Mouse (Mus musculus) MEL (cell line): ENCODE measurements around the gene Igsf23. TPM values are rescaled to one million over a fixed set of nuclear protein-coding genes. Genes with fewer than 3 reads are reported as not detected.

ENCODE experiments used
- DNase-seq: peaks from one replicate; pipeline ENCODE4 v3.0.0; 2011; ENCODE audit warnings: low read depth, low spot score
- H3K27ac ChIP-seq: 2 replicates; pipeline ENCODE4 v1.5.1; 2012; ENCODE audit warnings: low read depth, mild to moderate bottlenecking, control low read depth, low read length, moderate library complexity; ENCODE audit not compliant: control insufficient read depth
- H3K27me3 ChIP-seq, 2 experiments: fragments of 150-350 bp in 1 of 2; sonication (generic) in 1 of 2; 2 replicates each; pipeline ENCODE4 v1.6.1; 2012; ENCODE audit warnings: low read length in 2 of 2, mild to moderate bottlenecking in 2 of 2, improper control_type of control experiment in 1 of 2, moderate library complexity in 1 of 2; ENCODE audit not compliant: insufficient read depth in 2 of 2, control insufficient read depth in 1 of 2
- H3K36me3 ChIP-seq, 2 experiments: 2 replicates each; pipeline ENCODE4 v1.6.1; 2012 to 2014; ENCODE audit warnings: low read length in 2 of 2, improper control_type of control experiment in 1 of 2, inconsistent platforms in 1 of 2, mild to moderate bottlenecking in 1 of 2; ENCODE audit not compliant: insufficient read depth in 2 of 2, control insufficient read depth in 1 of 2
- H3K4me1 ChIP-seq, 2 experiments: fragments of 150-350 bp in 1 of 2; sonication (generic) in 1 of 2; 2 replicates each; pipeline ENCODE4 v1.6.1; 2012; ENCODE audit warnings: low read length in 2 of 2, improper control_type of control experiment in 1 of 2, mild to moderate bottlenecking in 1 of 2; ENCODE audit not compliant: insufficient read depth in 2 of 2, control insufficient read depth in 1 of 2
- H3K4me3 ChIP-seq, 2 experiments: fragments of 150-350 bp in 1 of 2; sonication (generic) in 1 of 2; 2 replicates each; pipeline ENCODE4 v1.5.1; 2012; ENCODE audit warnings: low read depth in 2 of 2, low read length in 2 of 2, mild to moderate bottlenecking in 2 of 2, moderate library complexity in 2 of 2, control low read depth in 1 of 2, improper control_type of control experiment in 1 of 2; ENCODE audit not compliant: control insufficient read depth in 1 of 2, insufficient read depth in 1 of 2
- H3K79me2 ChIP-seq: 2 replicates; pipeline ENCODE4 v1.6.1; 2012; ENCODE audit warnings: mild to moderate bottlenecking, low read length, moderate library complexity; ENCODE audit not compliant: control insufficient read depth, poor library complexity, insufficient read depth
- H3K9ac ChIP-seq: 2 replicates; pipeline ENCODE4 v1.6.1; 2012; ENCODE audit warnings: low read depth, mild to moderate bottlenecking, control low read depth, low read length, moderate library complexity; ENCODE audit not compliant: control insufficient read depth, poor library complexity, severe bottlenecking
- H3K9me3 ChIP-seq: fragments of 150-350 bp; sonication (generic); replicated peaks from 2 replicates; pipeline ENCODE4 v1.6.1; 2012; ENCODE audit warnings: mild to moderate bottlenecking, low read length, improper control_type of control experiment, moderate library complexity; ENCODE audit not compliant: insufficient read depth
- BHLHE40 ChIP-seq: IDR thresholded peaks from 2 replicates; pipeline ENCODE4 v1.6.1; 2012; ENCODE audit warnings: low read depth, mild to moderate bottlenecking, inconsistent platforms, low read length, improper control_type of control experiment, borderline replicate concordance
- CHD1 ChIP-seq: IDR thresholded peaks from 2 replicates; pipeline ENCODE4 v1.6.1; 2012; ENCODE audit warnings: low read depth, mild to moderate bottlenecking, inconsistent platforms, low read length, improper control_type of control experiment
- CHD2 ChIP-seq: IDR thresholded peaks from 2 replicates; pipeline ENCODE4 v1.6.1; 2011; ENCODE audit warnings: low read length, improper control_type of control experiment
- CTCF ChIP-seq, 3 experiments: IDR thresholded peaks in 2 of 3; conservative IDR thresholded peaks in 1 of 3; 2 replicates each; pipeline ENCODE4 v1.5.1; 2011 to 2012; ENCODE audit warnings: low read length in 3 of 3, low read depth in 2 of 3, mild to moderate bottlenecking in 2 of 3, improper control_type of control experiment in 1 of 3, inconsistent platforms in 1 of 3, mixed read lengths in 1 of 3, moderate library complexity in 1 of 3; ENCODE audit not compliant: control insufficient read depth in 1 of 3, insufficient read depth in 1 of 3, poor library complexity in 1 of 3, severe bottlenecking in 1 of 3
- ETS1 ChIP-seq: IDR thresholded peaks from 2 replicates; pipeline ENCODE4 v1.6.1; 2012; ENCODE audit warnings: low read depth, mild to moderate bottlenecking, inconsistent platforms, low read length, improper control_type of control experiment, moderate library complexity
- GABPA ChIP-seq: IDR thresholded peaks from 2 replicates; pipeline ENCODE4 v1.6.1; 2012; ENCODE audit warnings: low read depth, mild to moderate bottlenecking, inconsistent platforms, low read length, improper control_type of control experiment, moderate library complexity
- GATA1 ChIP-seq: IDR thresholded peaks from 2 replicates; pipeline ENCODE4 v1.6.1; 2011; ENCODE audit warnings: low read depth, low read length, improper control_type of control experiment
- HCFC1 ChIP-seq: IDR thresholded peaks from 2 replicates; pipeline ENCODE4 v1.6.1; 2012; ENCODE audit warnings: low read depth, mild to moderate bottlenecking, inconsistent platforms, low read length, improper control_type of control experiment, moderate library complexity
- JUND ChIP-seq: IDR thresholded peaks from 2 replicates; pipeline ENCODE4 v1.6.1; 2011; ENCODE audit warnings: low read depth, mild to moderate bottlenecking, improper control_type of control experiment, low read length
- MAFK ChIP-seq: IDR thresholded peaks from 2 replicates; pipeline ENCODE4 v1.6.1; 2011; ENCODE audit warnings: low read depth, mild to moderate bottlenecking, low read length, improper control_type of control experiment, borderline replicate concordance
- MAX ChIP-seq: IDR thresholded peaks from 2 replicates; pipeline ENCODE4 v1.6.1; 2011; ENCODE audit warnings: low read length, improper control_type of control experiment
- MEF2A ChIP-seq: IDR thresholded peaks from 2 replicates; pipeline ENCODE4 v1.6.1; 2014; ENCODE audit warnings: low read depth, mild to moderate bottlenecking, inconsistent platforms, low read length, improper control_type of control experiment; ENCODE audit not compliant: poor library complexity, insufficient replicate concordance, severe bottlenecking; ENCODE audit errors: extremely low read depth
- MXI1 ChIP-seq: IDR thresholded peaks from 2 replicates; pipeline ENCODE4 v1.6.1; 2011; ENCODE audit warnings: mild to moderate bottlenecking, low read depth, low read length, improper control_type of control experiment
- MYC ChIP-seq: IDR thresholded peaks from 2 replicates; pipeline ENCODE4 v1.6.1; 2011; ENCODE audit warnings: low read depth, mild to moderate bottlenecking, low read length, improper control_type of control experiment, moderate library complexity
- NELFE ChIP-seq: IDR thresholded peaks from 2 replicates; pipeline ENCODE4 v1.6.1; 2011; ENCODE audit warnings: low read depth, low read length, improper control_type of control experiment
- NRF1 ChIP-seq: IDR thresholded peaks from 2 replicates; pipeline ENCODE4 v1.6.1; 2014; ENCODE audit warnings: low read depth, mild to moderate bottlenecking, inconsistent platforms, low read length, improper control_type of control experiment, moderate library complexity; ENCODE audit not compliant: poor library complexity, insufficient read depth, severe bottlenecking
- POLR2AphosphoS2 ChIP-seq: IDR thresholded peaks from 2 replicates; pipeline ENCODE4 v1.6.1; 2011; ENCODE audit warnings: low read length, improper control_type of control experiment
- RAD21 ChIP-seq: IDR thresholded peaks from 2 replicates; pipeline ENCODE4 v1.6.1; 2011; ENCODE audit warnings: mild to moderate bottlenecking, low read depth, low read length, improper control_type of control experiment
- RCOR1 ChIP-seq: IDR thresholded peaks from 2 replicates; pipeline ENCODE4 v1.6.1; 2012; ENCODE audit warnings: low read depth, mild to moderate bottlenecking, inconsistent platforms, low read length, improper control_type of control experiment
- SMC3 ChIP-seq: IDR thresholded peaks from 2 replicates; pipeline ENCODE4 v1.6.1; 2011; ENCODE audit warnings: low read depth, low read length, improper control_type of control experiment
- TBP ChIP-seq: IDR thresholded peaks from 2 replicates; pipeline ENCODE4 v1.8.0; 2011; ENCODE audit warnings: low read depth, low read length, improper control_type of control experiment
- USF1 ChIP-seq: IDR thresholded peaks from 2 replicates; pipeline ENCODE4 v1.6.1; 2014; ENCODE audit warnings: low read depth, mild to moderate bottlenecking, inconsistent platforms, low read length, improper control_type of control experiment, moderate library complexity
- ZC3H11A ChIP-seq: IDR thresholded peaks from 2 replicates; pipeline ENCODE4 v1.6.1; 2012; ENCODE audit warnings: low read depth, mild to moderate bottlenecking, inconsistent platforms, low read length, improper control_type of control experiment
- ZKSCAN1 ChIP-seq: IDR thresholded peaks from 2 replicates; pipeline ENCODE4 v1.6.1; 2012; ENCODE audit warnings: low read depth, mild to moderate bottlenecking, inconsistent platforms, low read length, improper control_type of control experiment, moderate library complexity
- ZNF384 ChIP-seq: IDR thresholded peaks from 2 replicates; pipeline ENCODE4 v1.6.1; 2012; ENCODE audit warnings: low read depth, mild to moderate bottlenecking, inconsistent platforms, low read length, improper control_type of control experiment
- polyA plus RNA-seq, 2 experiments: library from polyadenylated mRNA; stranded (reverse) in 1 of 2; unstranded in 1 of 2; fragments of >175 nt in 1 of 2; fragments of >200 nt in 1 of 2; gene quantifications; 2 replicates each; pipeline versions ENCODE4 v1.2.1 to v1.2.4; 2012; ENCODE audit warnings: low replicate concordance in 2 of 2, low read depth in 1 of 2; ENCODE audit not compliant: insufficient read length in 2 of 2, insufficient read depth in 1 of 2, missing spikeins in 1 of 2
- total RNA-seq: library from RNA; depleted of rRNA; stranded (reverse); fragments of 300-350 nt; gene quantifications from 2 replicates; pipeline ENCODE4 v1.2.3, GENCODE M21; 2012

Igsf23 gene
- total and polyA plus RNA-seq, 3 experiments = 0.08 to 0.35 TPM; not detected in 1

GRCm38 (mm10) chr7:19935171-19935751, 15.3 kb downstream of the Igsf23 start:
- Histone ChIP-seq H3K4me3 (no peak overlapping the region), H3K36me3 (0 out of 4 replicates have a peak, but pooled peaks cover 0 to 3% of the 10 kb centered on the region in 2 experiments), H3K9ac (no peak overlapping the region), H3K9me3 (no peaks in the 10 kb centered on the region), H3K4me1 (peaks cover 2 to 6% of the 10 kb centered on the region in 2 experiments; a peak in 1 of 4 replicates), H3K27me3 (no peaks in the 10 kb centered on the region; a peak in 1 of 4 replicates), H3K79me2 (no peaks in the 10 kb centered on the region), H3K27ac (no peak overlapping the region)
- no peak for DNase-seq
- no peak for TF ChIP-seq MAFK
- no peak for TF ChIP-seq ZNF384
- TF ChIP-seq POLR2AphosphoS2 = no peak
- TF ChIP-seq CTCF (IDR thresholded peaks at IDR 0.05 in 2 of 3, conservative IDR thresholded peaks at IDR 0.05 in 1 of 3; ENCODE audit: control insufficient read depth in 1 of 3, insufficient read depth in 1 of 3, low read depth in 2 of 3, low read length in 3 of 3, poor library complexity in 1 of 3, severe bottlenecking in 1 of 3) = no peak
- no peak for TF ChIP-seq ZKSCAN1
- TF ChIP-seq NRF1 = no peak
- TF ChIP-seq SMC3 = no peak
- TF ChIP-seq MEF2A = no peak
- TF ChIP-seq TBP = no peak
- TF ChIP-seq ETS1 = no peak
- TF ChIP-seq ZC3H11A = no peak
- TF ChIP-seq GABPA = no peak
- no peak for TF ChIP-seq NELFE
- no peak for TF ChIP-seq RCOR1
- no peak for TF ChIP-seq RAD21
- no peak for TF ChIP-seq MXI1
- TF ChIP-seq GATA1 = no peak

- DNase-seq = peak; percentile 75
- Histone ChIP-seq H3K36me3 (0 out of 4 replicates have a peak, but pooled peaks cover 0 to 3% of the 10 kb centered on the region in 2 experiments), H3K4me1 (peaks cover 2 to 6% of the 10 kb centered on the region in 2 experiments; a peak in 1 of 4 replicates), H3K27me3 (no peaks in the 10 kb centered on the region), H3K4me3 (peak overlapping the region; percentile 40 to 48; a peak in 3 of 4 replicates), H3K9me3 (no peaks in the 10 kb centered on the region), H3K9ac (no peak overlapping the region), H3K27ac (peak overlapping the region; percentile 26), H3K79me2 (no peaks in the 10 kb centered on the region)
- TF ChIP-seq CHD2 (no peak), CHD1 (no peak), MAX (peak; percentile 30; the same call in 1 of the 2 replicates), MAFK (no peak), ETS1 (0 out of 2 replicates have a peak, but pooled peaks have one; percentile 7), ZKSCAN1 (no peak), HCFC1 (no peak), USF1 (peak; percentile 58; the same call in 1 of the 2 replicates), BHLHE40 (no peak), ZC3H11A (no peak), MYC (no peak), MXI1 (no peak), POLR2AphosphoS2 (no peak), JUND (no peak)
Observed at GRCm38 (mm10) chr7:19932877-19933809, 17.4 kb downstream of the Igsf23 start.
